Mouse (Mus musculus): ENCODE measurements around the gene Tbc1d9b.
"Not testable (repeated sequence)": the region's sequence is repeated elsewhere in the genome, so short reads cannot be mapped to it uniquely, and the experiment has no call there.

The Tbc1d9b gene

DNA sequence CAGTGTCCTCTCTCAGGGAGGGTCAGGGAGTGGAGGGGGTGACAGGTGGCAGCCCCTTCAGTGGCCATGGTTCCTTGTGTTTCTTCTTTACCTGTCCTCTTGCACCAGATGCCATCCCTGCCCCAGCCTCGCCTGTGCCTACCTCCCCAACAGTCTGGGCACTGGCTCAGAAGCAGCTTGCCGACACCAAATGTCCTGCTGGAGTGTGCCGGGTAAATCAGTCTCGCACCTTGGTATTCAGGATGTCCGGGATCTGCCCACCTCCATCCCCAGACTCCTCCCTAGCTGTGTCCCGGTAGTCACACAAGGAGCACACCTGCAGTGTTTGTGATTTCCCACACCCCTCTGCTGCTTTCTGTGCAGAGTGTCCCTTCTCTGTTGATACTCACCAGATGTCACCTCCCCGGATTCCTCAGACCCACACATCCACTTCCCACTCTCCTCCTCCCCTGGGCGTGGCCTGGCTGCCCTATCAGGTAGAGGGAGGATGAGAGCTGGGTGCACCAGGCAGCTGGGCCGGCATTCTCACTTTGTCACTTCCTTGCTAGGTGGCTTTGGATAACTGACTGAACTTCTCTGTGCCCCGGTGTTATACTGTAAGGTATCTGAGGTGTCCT, 7.1 kb downstream of the Tbc1d9b start:
- DNase-seq (ENCODE audit: low spot score in 2 of 2): no peak

DNA sequence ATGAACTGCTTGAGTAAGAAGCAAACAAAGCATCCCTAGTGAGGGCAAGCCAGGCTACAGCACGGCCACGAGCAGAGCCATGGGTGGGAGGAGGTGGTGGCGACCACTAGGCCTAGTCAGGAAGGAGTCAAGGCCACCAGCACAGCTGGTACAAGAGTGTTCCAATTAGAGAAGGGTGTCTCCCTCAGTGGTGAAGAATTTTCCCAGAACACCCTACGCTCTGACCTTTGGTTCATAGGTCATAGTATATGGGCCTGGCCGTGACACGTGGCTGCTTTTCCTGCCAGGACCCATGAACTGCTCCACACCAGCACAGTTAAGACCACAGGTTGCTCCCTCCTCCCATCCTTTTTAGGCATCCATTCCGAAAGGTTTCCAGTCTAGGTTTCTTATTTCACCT, 8.4 kb downstream of the Tbc1d9b start:
- no peak for DNase-seq (ENCODE audit: low spot score in 2 of 2)

GRCm38 (mm10) chr11:50145529-50145928, 14.3 kb downstream of the Tbc1d9b start:
- no peak for DNase-seq (ENCODE audit: low spot score in 2 of 2)

DNA sequence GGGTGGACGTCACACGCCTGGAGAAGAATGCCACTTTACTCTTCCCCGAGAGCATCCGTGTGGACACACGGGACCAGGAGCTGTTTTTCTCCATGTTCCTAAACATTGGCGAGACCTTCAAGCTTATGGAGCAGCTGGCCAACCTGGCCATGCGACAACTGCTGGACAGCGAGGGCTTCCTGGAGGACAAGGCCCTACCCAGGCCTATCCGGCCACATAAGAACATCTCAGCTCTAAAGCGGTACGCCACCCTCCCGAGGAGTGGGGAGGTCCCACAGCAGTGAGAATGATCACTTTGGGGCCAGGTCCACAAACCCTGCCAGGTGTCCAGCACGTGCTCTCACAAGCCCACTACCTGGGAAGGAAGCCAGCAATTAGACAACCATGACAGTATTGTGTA, 14.9 kb downstream of the Tbc1d9b start:
- no peak for DNase-seq (ENCODE audit: low spot score in 2 of 2)

- DNase-seq (ENCODE audit: low spot score in 2 of 2): no peak
These were observed 16.2 kb downstream of the Tbc1d9b start for GRCm38 (mm10) chr11:50147267-50147957.

DNA sequence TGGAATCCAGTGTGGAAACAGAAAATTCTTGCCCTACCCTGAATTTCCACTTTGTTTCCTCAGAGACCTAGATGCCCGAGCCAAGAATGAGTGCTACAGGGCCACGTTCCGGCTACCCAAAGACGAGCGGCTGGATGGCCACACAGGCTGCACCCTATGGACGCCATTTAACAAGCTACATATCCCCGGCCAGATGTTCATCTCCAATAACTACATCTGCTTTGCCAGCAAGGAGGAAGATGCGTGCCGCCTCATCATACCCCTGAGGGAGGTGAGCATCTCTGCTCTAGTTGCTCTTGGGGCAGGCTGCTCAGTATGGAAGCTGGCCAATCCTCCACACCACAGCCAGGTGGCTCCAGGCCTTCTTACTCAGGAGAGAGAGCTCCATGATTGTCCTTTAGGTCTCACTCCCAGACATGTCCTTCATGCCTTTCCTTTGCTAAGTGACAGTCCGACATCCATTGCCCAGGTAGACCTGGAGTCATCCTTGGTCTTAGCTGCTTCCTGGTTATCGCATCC, 16.8 kb downstream of the Tbc1d9b start:
- no peak for DNase-seq (ENCODE audit: low spot score in 2 of 2)

DNA sequence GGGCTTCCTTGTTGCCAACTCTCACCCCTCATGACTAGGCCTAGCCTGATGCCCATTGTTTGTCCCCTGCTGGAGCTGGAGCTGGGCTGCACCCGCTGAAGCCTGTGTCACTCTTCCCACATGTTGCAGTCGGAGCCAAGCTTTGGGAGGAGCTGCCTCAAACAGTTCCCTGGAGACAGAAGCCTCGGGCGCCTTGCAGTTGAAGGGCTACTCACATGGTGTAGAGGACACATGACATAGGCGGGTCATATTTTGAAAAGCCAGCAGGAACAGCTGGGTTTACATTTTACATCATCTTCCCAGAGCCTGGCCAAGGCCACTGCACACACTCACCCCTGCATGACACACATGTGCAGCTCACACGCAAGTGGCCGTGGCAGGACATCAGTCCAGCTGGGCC, 18.0 kb downstream of the Tbc1d9b start:
- no peak for DNase-seq (ENCODE audit: low spot score in 2 of 2)

GRCm38 (mm10) chr11:50149603-50150150, 18.5 kb downstream of the Tbc1d9b start:
- no peak for DNase-seq (ENCODE audit: low spot score in 2 of 2)

DNA sequence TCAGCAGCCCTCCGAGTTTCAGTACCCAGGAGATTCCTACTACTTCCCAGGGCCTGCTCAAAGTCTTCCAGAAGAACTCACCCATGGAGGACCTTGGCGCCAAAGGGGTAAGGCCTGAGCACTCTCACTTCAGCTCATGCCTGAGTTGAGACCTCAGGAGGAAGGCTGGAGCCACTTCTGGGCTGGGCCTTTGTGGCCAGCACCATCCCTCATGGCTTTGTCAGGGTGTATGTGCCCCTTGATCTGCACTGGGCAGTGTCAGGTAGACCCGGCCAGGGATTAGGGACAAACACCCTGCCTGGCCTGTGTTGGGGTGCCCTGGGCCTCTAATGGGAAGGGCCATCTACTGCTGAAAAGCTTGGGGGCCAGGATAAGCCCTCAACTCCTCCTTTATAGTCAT, 20.2 kb downstream of the Tbc1d9b start:
- no peak for DNase-seq (ENCODE audit: low spot score in 2 of 2)

DNA sequence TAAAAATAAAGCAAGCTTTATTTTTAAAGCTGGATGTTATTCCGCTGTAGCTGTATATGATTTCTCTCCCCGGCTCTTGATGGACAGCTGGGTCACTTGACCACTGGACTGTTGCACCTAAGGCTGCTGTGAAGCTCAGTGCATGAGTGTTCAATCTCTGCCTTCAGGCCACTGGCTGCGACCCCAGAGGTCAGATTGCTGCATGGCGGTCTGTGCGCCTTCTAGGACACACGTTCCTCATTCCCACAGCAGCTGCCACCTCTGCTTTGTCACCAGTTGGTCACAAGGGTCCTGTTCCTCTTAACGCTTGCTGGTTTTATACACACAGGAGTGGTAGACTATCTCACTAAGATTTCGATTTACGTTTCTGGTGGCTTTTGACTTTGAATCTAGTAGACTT, 23.0 kb downstream of the Tbc1d9b start:
- DNase-seq (ENCODE audit: low spot score in 2 of 2): no peak

DNA sequence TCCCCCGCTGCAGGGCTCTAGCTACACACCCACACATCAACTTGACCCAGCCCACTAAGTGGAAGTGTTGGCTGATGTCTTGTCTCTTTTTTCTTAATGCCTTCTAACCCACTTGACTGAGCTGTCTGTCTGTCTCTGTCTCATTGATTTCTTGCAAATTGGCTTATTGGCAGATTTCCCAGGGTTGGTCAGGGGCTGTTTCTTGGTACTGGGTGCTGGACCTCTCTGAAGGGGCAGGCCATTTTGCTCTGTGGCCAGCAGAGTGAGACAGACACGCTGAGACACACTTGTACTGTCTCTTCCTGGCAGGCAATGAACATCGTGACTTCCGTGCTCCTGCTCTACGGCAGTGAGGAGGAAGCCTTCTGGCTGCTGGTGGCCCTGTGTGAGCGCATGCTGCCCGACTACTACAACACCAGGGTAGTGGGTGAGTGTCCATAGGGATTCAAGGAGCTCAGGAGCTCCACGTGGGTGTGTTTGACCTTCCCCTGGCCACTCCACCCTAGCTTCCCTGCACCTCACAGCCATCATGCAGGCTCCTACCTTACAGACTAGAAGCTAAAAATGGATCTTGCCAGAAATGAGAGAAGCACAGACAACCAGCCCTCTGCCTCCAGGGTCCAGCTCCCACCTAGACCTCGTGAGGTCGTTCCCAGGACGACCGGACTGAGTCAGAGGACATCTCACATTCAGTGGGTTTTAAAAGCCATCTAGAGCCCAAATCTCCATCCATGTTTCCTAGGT, 23.8 kb downstream of the Tbc1d9b start:
- peak; percentile 10 to 34 for DNase-seq (ENCODE audit: low spot score in 2 of 2)

- DNase-seq (ENCODE audit: low spot score in 2 of 2): no peak
These were observed 24.6 kb downstream of the Tbc1d9b start for GRCm38 (mm10) chr11:50155785-50156184.

DNA sequence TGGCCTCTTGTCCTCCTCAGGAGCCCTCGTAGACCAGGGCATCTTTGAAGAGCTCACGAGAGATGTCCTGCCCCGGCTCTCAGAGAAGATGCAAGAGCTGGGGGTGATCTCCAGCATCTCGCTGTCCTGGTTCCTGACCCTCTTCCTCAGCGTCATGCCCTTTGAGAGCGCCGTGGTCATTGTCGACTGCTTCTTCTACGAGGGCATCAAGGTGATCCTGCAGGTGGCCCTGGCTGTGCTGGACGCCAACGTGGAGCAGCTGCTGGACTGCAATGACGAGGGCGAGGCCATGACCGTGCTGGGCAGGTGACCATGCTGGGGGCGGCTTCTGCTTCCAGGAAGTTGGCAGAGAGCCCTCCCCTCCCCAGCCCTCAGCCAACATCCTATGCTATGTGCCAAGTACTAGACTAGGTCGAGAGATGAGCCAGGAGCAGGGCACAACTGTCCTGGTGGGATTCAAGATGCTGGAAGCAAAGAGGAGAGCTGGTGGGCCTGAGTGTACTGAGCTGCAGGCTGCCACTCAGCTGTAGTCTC, 25.6 kb downstream of the Tbc1d9b start:
- DNase-seq (ENCODE audit: low spot score in 2 of 2): no peak

DNA sequence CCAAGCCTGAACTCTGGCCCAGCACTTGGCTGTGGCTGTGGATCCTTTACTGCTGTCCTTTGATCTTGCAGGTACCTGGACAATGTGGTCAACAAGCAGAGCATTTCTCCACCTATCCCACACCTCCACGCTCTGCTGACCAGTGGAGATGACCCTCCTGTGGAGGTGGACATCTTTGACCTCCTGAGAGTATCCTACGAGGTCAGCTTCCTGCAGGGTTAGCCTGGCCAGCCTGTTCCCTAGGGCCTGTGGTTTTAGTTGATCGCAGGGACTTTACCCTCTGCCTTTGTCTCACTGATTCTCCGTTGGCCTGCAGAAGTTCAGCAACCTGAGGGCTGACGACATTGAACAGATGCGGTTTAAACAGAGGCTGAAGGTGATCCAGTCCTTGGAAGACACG, 27.1 kb downstream of the Tbc1d9b start:
- no peak for DNase-seq (ENCODE audit: low spot score in 2 of 2)

DNA sequence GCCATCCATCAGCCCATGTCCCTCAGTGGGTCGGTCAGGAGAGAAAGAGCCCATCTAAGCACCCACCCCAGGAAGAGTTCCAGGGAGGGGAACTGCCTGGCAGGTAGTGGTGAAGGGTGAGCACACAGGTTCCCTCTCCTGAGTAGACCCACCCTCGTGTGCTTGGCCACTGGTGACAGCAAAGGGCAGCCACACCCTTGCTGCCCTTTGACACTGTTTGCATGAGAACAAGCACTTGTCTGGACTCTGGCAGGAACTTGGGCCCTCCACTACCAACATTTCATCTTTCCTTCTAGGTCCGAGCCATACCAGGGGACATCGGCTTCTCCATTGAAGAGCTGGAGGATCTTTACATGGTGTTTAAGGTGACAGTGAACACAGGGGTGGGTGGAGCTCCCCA, 28.2 kb downstream of the Tbc1d9b start:
- DNase-seq (ENCODE audit: low spot score in 2 of 2): no peak

DNA sequence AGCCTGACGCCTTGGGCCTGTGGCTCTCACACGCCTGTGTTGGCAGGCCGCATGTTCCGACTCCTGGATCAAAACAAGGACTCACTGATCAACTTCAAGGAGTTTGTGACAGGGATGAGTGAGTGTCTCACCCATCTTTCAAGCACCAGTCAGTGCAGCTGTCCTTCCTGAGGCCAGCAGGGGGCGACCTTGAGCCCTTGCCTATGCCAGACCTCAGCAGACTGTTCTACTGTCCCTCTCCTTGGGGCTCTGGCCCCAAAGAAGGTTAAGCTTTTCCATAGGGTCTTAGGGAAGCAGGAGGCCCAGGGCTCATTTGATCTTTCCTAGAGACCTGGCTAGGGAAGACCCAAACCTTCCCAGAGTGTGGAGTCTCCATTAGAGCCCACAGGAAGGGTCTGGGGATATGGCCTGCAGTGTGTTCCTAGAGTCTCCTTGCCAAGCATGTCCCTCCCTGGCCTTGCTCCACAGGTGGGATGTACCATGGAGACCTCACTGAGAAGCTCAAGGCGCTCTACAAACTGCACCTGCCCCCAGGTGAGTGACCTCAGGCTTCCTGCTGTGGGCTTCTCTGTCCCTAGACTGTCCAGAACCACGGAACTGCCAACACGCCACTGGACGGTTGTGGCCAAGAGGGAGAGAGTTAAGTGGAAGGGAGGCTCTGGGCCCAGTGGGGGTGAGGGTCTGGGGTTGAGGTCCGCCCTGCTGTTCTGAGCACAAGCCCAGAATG, 30.5 kb downstream of the Tbc1d9b start:
- peak in 1 of 2 experiments; percentile 45 for DNase-seq (ENCODE audit: low spot score in 2 of 2)

- DNase-seq (ENCODE audit: low spot score in 2 of 2): no peak
These were observed 31.3 kb downstream of the Tbc1d9b start for GRCm38 (mm10) chr11:50162338-50163050.

GRCm38 (mm10) chr11:50168352-50168751, 37.2 kb downstream of the Tbc1d9b start:
- DNase-seq (ENCODE audit: low spot score in 2 of 2): no peak

DNA sequence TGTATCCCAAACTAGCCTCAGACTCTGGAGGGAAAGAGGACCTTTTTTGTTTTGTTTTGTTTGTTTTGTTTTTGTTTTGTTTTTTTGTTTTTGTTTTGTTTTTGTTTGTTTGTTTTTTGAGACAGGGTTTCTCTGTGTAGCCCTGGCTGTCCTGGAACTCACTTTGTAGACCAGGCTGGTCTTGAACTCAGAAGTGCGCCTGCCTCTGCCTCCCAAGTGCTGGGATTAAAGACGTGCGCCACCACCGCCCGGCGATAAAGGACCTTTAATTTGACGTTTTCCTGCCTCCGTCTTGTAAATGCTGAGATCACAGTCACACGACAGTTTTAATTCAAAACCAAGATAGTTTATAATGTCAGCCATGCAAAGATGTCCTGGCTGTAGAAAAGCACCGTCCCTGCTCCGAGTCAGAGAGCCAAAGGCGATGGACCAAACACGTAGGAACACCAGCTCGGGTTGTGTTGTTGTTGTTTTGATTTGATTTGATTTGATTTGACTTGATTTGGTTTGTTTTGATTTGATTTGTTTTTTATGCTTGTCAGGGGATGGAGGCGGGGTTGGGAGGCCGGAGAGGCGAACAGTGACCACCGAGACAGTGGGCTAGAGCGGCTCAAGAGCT, 43.0 kb downstream of the Tbc1d9b start, which contains the start of gene Mrnip:
Mrnip (plus strand) TSS at position 334 of the 619 bp plus-strand sequence.
- not testable (repeated sequence) for DNase-seq (ENCODE audit: low spot score in 2 of 2)

- DNase-seq (ENCODE audit: low spot score in 2 of 2): peak; percentile 97
These were observed 43.6 kb downstream of the Tbc1d9b start for GRCm38 (mm10) chr11:50174730-50175187.
